Mouse (Mus musculus): Measurements from ENCODE around the gene Irak2.

DNA sequence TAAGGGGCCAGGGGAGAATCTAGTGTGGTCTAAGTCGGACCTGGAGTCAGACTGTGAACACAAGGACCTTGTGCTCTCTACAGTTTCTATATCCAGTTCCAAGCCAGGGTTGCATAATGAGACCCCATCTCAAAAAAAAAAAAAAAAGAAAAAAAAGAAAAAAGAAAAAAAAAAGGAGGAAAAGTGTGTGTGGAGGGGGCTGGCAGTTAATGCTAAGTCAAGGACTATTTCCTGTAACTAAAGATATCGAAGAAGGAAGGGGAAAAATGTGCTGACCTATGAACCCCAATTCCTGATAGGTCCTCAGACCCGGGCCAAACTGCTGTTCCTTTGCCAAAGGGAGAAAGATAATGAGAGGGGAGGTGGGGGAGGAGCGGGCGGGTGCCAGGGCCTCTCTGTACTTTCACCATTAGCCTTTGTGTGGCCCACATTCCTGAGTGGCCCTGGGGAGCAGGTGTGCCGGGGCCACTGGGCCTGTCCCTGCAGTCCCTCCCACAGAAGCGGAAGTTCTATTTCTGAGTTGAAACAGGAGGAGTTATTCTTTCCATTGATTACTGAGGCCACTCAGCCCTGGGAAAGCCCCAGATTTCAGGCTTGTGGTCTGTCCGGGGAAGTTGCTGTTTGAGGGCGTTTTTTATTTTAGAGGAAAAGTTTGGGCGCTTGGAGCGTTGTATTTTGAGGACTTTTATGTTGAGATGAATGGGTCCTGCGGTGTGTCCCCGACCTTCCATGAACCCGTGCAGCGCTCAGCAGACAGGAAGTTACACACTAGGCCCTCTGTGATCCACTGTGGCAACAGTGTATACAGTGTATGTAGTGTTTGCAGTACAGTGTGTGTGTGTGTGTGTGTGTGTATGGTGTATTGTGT is 30.3 kb downstream of the Irak2 start:
- no peak for TF ChIP-seq CTCF (IDR thresholded peaks at IDR 0.05; ENCODE audit: extremely low read depth, insufficient read depth, insufficient read length, insufficient replicate concordance)
- no peak for TF ChIP-seq POLR2A (IDR thresholded peaks at IDR 0.05; ENCODE audit: low read depth, low read length)

Measured in spleen, adult 2 months (tissue).